Mouse (Mus musculus) kidney, postnatal 0 days (tissue): Measurements from ENCODE around the gene Skint3. TPM values are rescaled to one million over a fixed set of nuclear protein-coding genes. Genes with fewer than 3 reads are reported as not detected.

Experiments
- ATAC-seq: fragments of 200-750 bp; cut with Nextera tagmentation; replicated peaks from 2 replicates; pipeline ENCODE4 v1.8.0; 2017; ENCODE audit warnings: low read depth, moderate number of reproducible peaks, moderate TSS enrichment, moderate library complexity; ENCODE audit not compliant: low FRiP score
- DNase-seq: peaks from one replicate; pipeline ENCODE4 v3.0.0-alpha.2; 2016; ENCODE audit warnings: low spot score
- H3K27ac ChIP-seq: fragments of 300-500 bp; sonication (generic); 2 replicates; pipeline ENCODE4 v1.5.1; 2014; ENCODE audit warnings: mild to moderate bottlenecking
- H3K27me3 ChIP-seq: fragments of 300-500 bp; sonication (generic); 2 replicates; pipeline ENCODE4 v1.6.1; 2014; ENCODE audit warnings: low read length, mixed read lengths; ENCODE audit not compliant: insufficient read depth
- H3K36me3 ChIP-seq: fragments of 300-500 bp; sonication (generic); 2 replicates; pipeline ENCODE4 v1.6.1; 2014; ENCODE audit warnings: low read length, mixed read lengths; ENCODE audit not compliant: insufficient read depth
- H3K4me1 ChIP-seq: fragments of 300-500 bp; sonication (generic); replicated peaks from 2 replicates; pipeline ENCODE4 v1.6.1; 2014; ENCODE audit warnings: antibody characterized with exemption, low read length, mixed read lengths; ENCODE audit not compliant: insufficient read depth
- H3K4me2 ChIP-seq: fragments of 300-500 bp; sonication (generic); 2 replicates; pipeline ENCODE4 v1.6.1; 2014; ENCODE audit warnings: mild to moderate bottlenecking, low read length, moderate library complexity, mixed read lengths
- H3K4me3 ChIP-seq: fragments of 300-500 bp; sonication (generic); replicated peaks from 2 replicates; pipeline ENCODE4 v1.5.1; 2014; ENCODE audit warnings: low read depth, low read length
- H3K9ac ChIP-seq: fragments of 300-500 bp; sonication (generic); 2 replicates; pipeline ENCODE4 v1.6.1; 2014; ENCODE audit warnings: low read depth, low read length
- H3K9me3 ChIP-seq: fragments of 300-500 bp; sonication (generic); replicated peaks from 2 replicates; pipeline ENCODE4 v1.6.1; 2016; ENCODE audit warnings: low read length, inconsistent platforms, mixed read lengths
- CTCF ChIP-seq: IDR thresholded peaks from 2 replicates; pipeline ENCODE4 v1.5.1; 2016; ENCODE audit warnings: antibody characterized with exemption, low read depth, mild to moderate bottlenecking, moderate library complexity
- WGBS: fragments of 180-500 bp; shearing (Covaris S2); extraction: QIAGEN DNeasy Blood & Tissue Kit; methylation state at CpG from one replicate; pipeline ENCODE4 v1.1.7; 2014; 5-methylcytosine and 5-hydroxymethylcytosine counted together
- polyA plus RNA-seq: library from polyadenylated mRNA; unstranded; fragments of >200 nt; fragmentation: Nextera tagmentation; extraction: Ambion mirVana; gene quantifications from 2 replicates; pipeline ENCODE4 v1.2.1, GENCODE M21; 2015

Gene Skint3
- 0.04 and 0.05 TPM in 2 replicates for polyA plus RNA-seq

- whole genome bisulfite sequencing = 84% methylated on average over 1 of the region's 1 CpGs
- no peaks in the 10 kb centered on the region for H3K36me3 ChIP-seq
- no peak within 1 kb of the TSS for H3K27ac ChIP-seq
- no peak within 1 kb of the TSS for H3K4me2 ChIP-seq
- H3K4me1 ChIP-seq = no peaks in the 10 kb centered on the region
- no peaks in the 10 kb centered on the region for H3K9me3 ChIP-seq
- DNase-seq = no peak
- H3K4me3 ChIP-seq = no peak within 1 kb of the TSS
- H3K27me3 ChIP-seq = no peaks in the 10 kb centered on the region
- H3K9ac ChIP-seq = no peak within 1 kb of the TSS
- TF ChIP-seq CTCF = no peak
- ATAC-seq = no peak
Observed at GRCm38 (mm10) chr4:112231945-112232344, at the start of gene Skint3. TSS of gene Skint3 (plus strand) at chr4:112232245.

- Histone ChIP-seq H3K9me3 (no peaks in the 10 kb centered on the region), H3K4me2 (no peak overlapping the region), H3K9ac (no peak overlapping the region), H3K27me3 (no peaks in the 10 kb centered on the region), H3K4me1 (no peaks in the 10 kb centered on the region), H3K36me3 (no peaks in the 10 kb centered on the region), H3K27ac (no peak overlapping the region), H3K4me3 (no peak overlapping the region)
- no peak for TF ChIP-seq CTCF
- 52% methylated on average over 1 of the region's 1 CpGs for WGBS
- DNase-seq (no peak), ATAC-seq (no peak)
Observed at GRCm38 (mm10) chr4:112243416-112243815, 11.4 kb downstream of the Skint3 start.

GRCm38 (mm10) chr4:112243951-112244350 is 11.9 kb downstream of the Skint3 start:
- Histone ChIP-seq H3K9ac (no peak overlapping the region), H3K4me3 (no peak overlapping the region), H3K4me2 (no peak overlapping the region), H3K9me3 (no peaks in the 10 kb centered on the region), H3K27ac (no peak overlapping the region), H3K4me1 (no peaks in the 10 kb centered on the region), H3K27me3 (no peaks in the 10 kb centered on the region), H3K36me3 (no peaks in the 10 kb centered on the region)
- WGBS = 92% methylated on average over 3 of the region's 3 CpGs
- no peak for DNase-seq
- no peak for TF ChIP-seq CTCF
- no peak for ATAC-seq

- Histone ChIP-seq H3K27me3 (no peaks in the 10 kb centered on the region), H3K9ac (no peak overlapping the region), H3K4me1 (no peaks in the 10 kb centered on the region), H3K4me2 (no peak overlapping the region), H3K36me3 (no peaks in the 10 kb centered on the region), H3K27ac (no peak overlapping the region), H3K9me3 (no peaks in the 10 kb centered on the region), H3K4me3 (no peak overlapping the region)
- DNase-seq (no peak), ATAC-seq (no peak)
- no peak for TF ChIP-seq CTCF
- 76% methylated on average over 5 of the region's 5 CpGs for WGBS
Observed at GRCm38 (mm10) chr4:112256022-112256421, 24.0 kb downstream of the Skint3 start.

- Histone ChIP-seq H3K9me3 (no peaks in the 10 kb centered on the region), H3K9ac (no peak overlapping the region), H3K4me2 (no peak overlapping the region), H3K27me3 (no peaks in the 10 kb centered on the region), H3K36me3 (no peaks in the 10 kb centered on the region), H3K4me3 (no peak overlapping the region), H3K4me1 (no peaks in the 10 kb centered on the region), H3K27ac (no peak overlapping the region)
- ATAC-seq (no peak), DNase-seq (no peak)
- 75% methylated on average over 12 of the region's 12 CpGs for WGBS
- no peak for TF ChIP-seq CTCF
Observed at GRCm38 (mm10) chr4:112287178-112287974, 55.3 kb downstream of the Skint3 start.

GRCm38 (mm10) chr4:112288396-112288795 is 56.4 kb downstream of the Skint3 start:
- ATAC-seq (no peak), DNase-seq (no peak)
- no peaks in the 10 kb centered on the region for H3K4me1 ChIP-seq
- no peaks in the 10 kb centered on the region for H3K27me3 ChIP-seq
- WGBS = 82% methylated on average over 4 of the region's 4 CpGs
- H3K36me3 ChIP-seq = no peaks in the 10 kb centered on the region
- H3K9ac ChIP-seq = no peak overlapping the region
- no peaks in the 10 kb centered on the region for H3K9me3 ChIP-seq
- H3K4me3 ChIP-seq = no peak overlapping the region
- H3K27ac ChIP-seq = no peak overlapping the region
- TF ChIP-seq CTCF = no peak
- no peak overlapping the region for H3K4me2 ChIP-seq
